Comparison of ENCODE assay signal across 26 mouse cellular contexts in the genomic region with DNA sequence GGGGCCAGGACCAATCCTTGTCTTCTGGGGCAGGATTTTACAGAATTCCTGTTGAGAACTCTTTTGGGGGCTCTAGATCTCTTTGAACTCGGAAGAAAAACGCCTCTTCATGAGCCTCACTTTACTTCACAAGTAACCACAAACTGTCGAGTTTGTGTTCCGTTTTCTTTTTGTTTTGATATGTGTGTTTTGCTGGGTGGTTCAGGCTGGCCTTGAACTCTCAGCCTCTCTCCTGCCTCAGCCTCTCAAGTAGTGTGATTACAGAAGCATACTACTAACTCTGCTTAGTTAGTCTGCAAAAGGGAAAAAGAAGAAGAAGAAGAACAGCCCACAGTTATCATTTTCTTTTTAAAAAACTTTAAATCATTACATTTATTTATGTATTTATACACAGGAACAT. TPM values are rescaled to one million over a fixed set of nuclear protein-coding genes. Genes with fewer than 3 reads are reported as not detected.
DNase-seq lines count a peak whose midpoint lies in the region; ATAC-seq and TF ChIP-seq lines count a peak whose summit lies in the region.
"Had no signal": no experiment of that assay in that cellular context is flagged by ENCODE, and none has a peak within 500 bp of the region (broad histone marks: within the 10 kb centered on the region; RNA-seq: fewer than 3 reads in every experiment).

No protein-coding gene starts in this region.

- no peak for DNase-seq in thymus, adult 2 months
- no peak for DNase-seq in thymus, adult 18-20 months
- peak; percentile 36 for DNase-seq in naive thymus-derived CD4-positive, alpha-beta T cell, adult 2 months (ENCODE audit: low read depth)
- DNase-seq in thymus, postnatal 25 days, result peak; percentile 45
- no peak for DNase-seq in left cerebral cortex, postnatal 36 days (ENCODE audit: low spot score in 2 of 2)
- no peak for DNase-seq in left cerebral cortex, postnatal 25 days (ENCODE audit: low spot score in 2 of 2)
- DNase-seq: adrenal gland, adult 2 months; adrenal gland, postnatal 14 days; cerebellum, adult 11-12 months; cerebellum, adult 8-10 months; cerebellum, postnatal 10 days; cerebellum, postnatal 36 days; embryo, embryonic 11 days; gastrocnemius, postnatal 10 days; gastrocnemius, postnatal 36 days; heart, adult 2 months had no signal

- H3K36me3 ChIP-seq in thymus, adult 2 months (ENCODE audit: control insufficient read depth, insufficient read depth, low read length), result no peaks in the 10 kb centered on the region
- H3K36me3 ChIP-seq: forebrain, embryonic 10.5 days; heart, embryonic 15.5 days; hindbrain, embryonic 12.5 days; hindbrain, embryonic 15.5 days had no signal

- no peaks in the 10 kb centered on the region for H3K27me3 ChIP-seq in thymus, adult 2 months (ENCODE audit: control insufficient read depth, insufficient read depth, low read length)
- H3K27me3 ChIP-seq: forebrain, embryonic 13.5 days; heart, embryonic 15.5 days; hindbrain, embryonic 12.5 days; hindbrain, embryonic 15.5 days; Patski had no signal

- peak overlapping the region; percentile 91 for H3K27ac ChIP-seq in thymus, adult 2 months (ENCODE audit: control insufficient read depth, insufficient read depth, low read length)
- H3K27ac ChIP-seq: forebrain, embryonic 10.5 days; forebrain, embryonic 13.5 days; heart, adult 2 months; heart, embryonic 15.5 days; hindbrain, embryonic 12.5 days; hindbrain, embryonic 15.5 days had no signal

- 3% methylated on average over 4 of the region's 4 CpGs for WGBS in thymus, adult 2 months

- H3K4me1 ChIP-seq in thymus, adult 2 months (replicated peaks; ENCODE audit: control insufficient read depth, insufficient read depth, low read length), result peaks cover 33% of the 10 kb centered on the region
- H3K4me1 ChIP-seq: forebrain, embryonic 13.5 days; hindbrain, embryonic 12.5 days; hindbrain, embryonic 15.5 days had no signal

- intact Hi-C loops in left cerebral cortex, postnatal 36 days (cut with DNase I), result no loop called here
- intact Hi-C loops in left cerebral cortex, postnatal 25 days (cut with DNase I), result no loop called here

- TF ChIP-seq CTCF in thymus, adult 2 months (IDR thresholded peaks at IDR 0.05; ENCODE audit: borderline replicate concordance, control insufficient read depth, extremely low read depth, insufficient read depth, low read length, poor library complexity), result no peak

- no peak overlapping the region for H3K4me3 ChIP-seq in thymus, adult 2 months (ENCODE audit: control insufficient read depth, insufficient read depth, low read length)
- H3K4me3 ChIP-seq: forebrain, embryonic 10.5 days; forebrain, embryonic 13.5 days; heart, adult 2 months; heart, embryonic 15.5 days; hindbrain, embryonic 12.5 days; hindbrain, embryonic 15.5 days had no signal

- no peak for TF ChIP-seq POLR2A in thymus, adult 2 months (IDR thresholded peaks at IDR 0.05; ENCODE audit: control insufficient read depth, extremely low read depth, insufficient read depth, low read length, poor library complexity)

- no peak for ATAC-seq in activated CD4-positive, CD25-positive, alpha-beta regulatory T cell, adult 4 months
- ATAC-seq: forebrain, embryonic 13.5 days; forebrain, embryonic 16.5 days; Patski had no signal

RNA-seq across cellular contexts. Expression of a gene that starts 4.9 kb away (rescaled TPM):
- 89.1 and 120 TPM in 2 replicates for polyA plus RNA-seq in thymus, adult 2 months (2012; rRNA removed)
- 100 to 1,000 TPM; 162 to 218 TPM for polyA plus RNA-seq in activated CD4-positive, CD25-positive, alpha-beta regulatory T cell, adult 4 months (2017; shearing (Covaris generic))
- 10 to 100 TPM; 87.9 to 91.2 TPM for total RNA-seq in left cerebral cortex, postnatal 36 days (2021)
- 100 to 1,000 TPM in 1 of 2 experiments, 10 to 100 TPM in 1; 95.1 to 109 TPM for total RNA-seq in left cerebral cortex, postnatal 25 days (2021)

RNA-seq across cellular contexts. Expression of a gene that starts 19.7 kb away (rescaled TPM):
- 4.3 and 13.0 TPM in 2 replicates for polyA plus RNA-seq in thymus, adult 2 months (2012; rRNA removed)
- not detected for polyA plus RNA-seq in activated CD4-positive, CD25-positive, alpha-beta regulatory T cell, adult 4 months (2017; shearing (Covaris generic))
- 10 to 100 TPM in 1 of 2 experiments, 1 to 10 TPM in 1; 8.8 to 10.6 TPM for total RNA-seq in left cerebral cortex, postnatal 36 days (2021)
- total RNA-seq in left cerebral cortex, postnatal 25 days (2021), result 10 to 100 TPM in 1 of 2 experiments, 1 to 10 TPM in 1; 9.3 to 10.1 TPM
- total RNA-seq: granulocyte monocyte progenitor cell, adult 5-6 weeks; hematopoietic stem cell, adult 5-6 weeks had no signal

RNA-seq across cellular contexts. Expression of a gene that starts 30.4 kb away (rescaled TPM):
- polyA plus RNA-seq in thymus, adult 2 months (2012; rRNA removed), result 139 and 156 TPM in 2 replicates
- polyA plus RNA-seq in activated CD4-positive, CD25-positive, alpha-beta regulatory T cell, adult 4 months (2017; shearing (Covaris generic)), result 10 to 100 TPM; 32.2 to 44.2 TPM
- 10 to 100 TPM; 61.8 to 75.2 TPM for total RNA-seq in left cerebral cortex, postnatal 36 days (2021)
- 10 to 100 TPM; 69.0 to 78.5 TPM for total RNA-seq in left cerebral cortex, postnatal 25 days (2021)

RNA-seq across cellular contexts. Expression of a gene that starts 32.4 kb away (rescaled TPM):
- 4.5 and 6.0 TPM in 2 replicates for polyA plus RNA-seq in thymus, adult 2 months (2012; rRNA removed)
- polyA plus RNA-seq in activated CD4-positive, CD25-positive, alpha-beta regulatory T cell, adult 4 months (2017; shearing (Covaris generic)), result 1 to 10 TPM; 1.2 to 1.5 TPM
- total RNA-seq in left cerebral cortex, postnatal 36 days (2021), result 1 to 10 TPM; 3.4 to 5.5 TPM
- 1 to 10 TPM; 4.5 to 5.8 TPM for total RNA-seq in left cerebral cortex, postnatal 25 days (2021)

RNA-seq across cellular contexts. Expression of a gene that starts 42.1 kb away (rescaled TPM):
- 3.0 and 3.1 TPM in 2 replicates for polyA plus RNA-seq in thymus, adult 2 months (2012; rRNA removed)
- 1 to 10 TPM; 4.4 to 7.0 TPM for polyA plus RNA-seq in activated CD4-positive, CD25-positive, alpha-beta regulatory T cell, adult 4 months (2017; shearing (Covaris generic))
- total RNA-seq in left cerebral cortex, postnatal 36 days (2021), result 10 to 100 TPM; 18.6 to 26.6 TPM
- 10 to 100 TPM; 13.0 to 21.3 TPM for total RNA-seq in left cerebral cortex, postnatal 25 days (2021)

Comparison
In these comparisons a context has a peak if more than half of its experiments do, and no peak if none do; other contexts are left out.
1. DNase-seq: peak in naive thymus-derived CD4-positive, alpha-beta T cell, adult 2 months (single experiment) and thymus, postnatal 25 days (single experiment); none in thymus, adult 2 months (single experiment), thymus, adult 18-20 months (0 of 2), left cerebral cortex, postnatal 36 days (0 of 2) and left cerebral cortex, postnatal 25 days (0 of 2).